Mouse (Mus musculus) frontal cortex, postnatal 36 days (tissue): ENCODE results near the gene Ssh1.
A peak's percentile ranks its signal among the peaks of the same experiment; 100 is the strongest.

Source experiments
- DNase-seq, 2 experiments: peaks; one replicate each; pipeline ENCODE4 v3.0.0; 2022; ENCODE audit warnings: low spot score in 2 of 2

Gene Ssh1

GRCm38 (mm10) chr5:113993031-113993486 is 635 bp downstream of the Ssh1 start:
- peak in 1 of 2 experiments; percentile 45 for DNase-seq

- no peak for DNase-seq
These were observed 1.3 kb downstream of the Ssh1 start for GRCm38 (mm10) chr5:113992339-113992831.

DNA sequence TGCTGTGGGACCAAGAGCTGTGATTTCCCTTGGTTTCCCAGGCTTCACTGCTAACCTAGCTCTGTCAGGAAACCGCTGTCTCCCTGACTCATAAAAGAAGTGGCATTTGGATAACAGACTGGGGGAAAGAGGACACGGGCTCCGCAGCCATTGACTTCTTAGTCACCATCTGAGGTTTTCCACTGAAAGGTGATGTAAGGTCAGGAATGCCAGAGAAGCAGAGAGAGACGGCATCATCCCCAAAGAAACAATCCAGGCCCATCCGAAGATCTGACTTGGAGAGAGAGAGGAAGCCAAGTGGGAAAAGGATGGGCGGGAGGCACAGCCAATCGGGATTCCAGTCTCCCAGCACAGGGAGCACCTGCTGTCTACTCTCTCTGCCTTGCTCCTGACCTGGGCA is 2.6 kb downstream of the Ssh1 start:
- no peak for DNase-seq

GRCm38 (mm10) chr5:113990593-113990992 is 3.1 kb downstream of the Ssh1 start:
- no peak for DNase-seq

DNA sequence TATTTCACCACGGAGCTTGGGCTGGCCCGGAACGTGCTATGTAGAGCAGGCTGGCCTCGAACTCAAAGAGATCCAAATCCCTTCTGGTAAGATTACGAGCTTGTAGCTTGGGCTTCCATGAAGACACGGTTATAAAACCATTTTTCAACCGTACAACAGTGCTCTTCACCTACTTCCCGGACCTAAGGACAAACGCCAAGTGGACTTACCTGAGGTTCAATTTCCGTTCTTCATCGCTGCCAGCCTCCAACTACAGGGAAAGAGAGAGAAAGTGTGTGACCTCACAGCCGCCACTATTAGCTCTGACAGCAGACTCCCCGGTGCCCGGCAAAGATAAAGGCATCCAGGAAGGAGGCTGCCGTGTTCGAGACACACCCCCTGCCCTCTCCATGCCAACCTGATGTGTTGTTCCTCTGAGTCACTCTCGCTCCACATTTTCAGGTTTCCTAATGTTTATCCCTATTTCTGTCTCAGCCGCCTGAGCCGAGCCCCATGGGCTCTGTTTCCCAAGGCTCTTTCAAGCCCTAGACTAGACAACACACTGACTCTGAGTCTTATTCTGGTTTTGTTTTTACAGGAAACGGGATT is 4.2 kb downstream of the Ssh1 start:
- DNase-seq, result no peak

- no peak for DNase-seq
These were observed 7.3 kb downstream of the Ssh1 start for GRCm38 (mm10) chr5:113986182-113986961.

- no peak for DNase-seq
These were observed 8.0 kb downstream of the Ssh1 start for GRCm38 (mm10) chr5:113985737-113986136.

DNA sequence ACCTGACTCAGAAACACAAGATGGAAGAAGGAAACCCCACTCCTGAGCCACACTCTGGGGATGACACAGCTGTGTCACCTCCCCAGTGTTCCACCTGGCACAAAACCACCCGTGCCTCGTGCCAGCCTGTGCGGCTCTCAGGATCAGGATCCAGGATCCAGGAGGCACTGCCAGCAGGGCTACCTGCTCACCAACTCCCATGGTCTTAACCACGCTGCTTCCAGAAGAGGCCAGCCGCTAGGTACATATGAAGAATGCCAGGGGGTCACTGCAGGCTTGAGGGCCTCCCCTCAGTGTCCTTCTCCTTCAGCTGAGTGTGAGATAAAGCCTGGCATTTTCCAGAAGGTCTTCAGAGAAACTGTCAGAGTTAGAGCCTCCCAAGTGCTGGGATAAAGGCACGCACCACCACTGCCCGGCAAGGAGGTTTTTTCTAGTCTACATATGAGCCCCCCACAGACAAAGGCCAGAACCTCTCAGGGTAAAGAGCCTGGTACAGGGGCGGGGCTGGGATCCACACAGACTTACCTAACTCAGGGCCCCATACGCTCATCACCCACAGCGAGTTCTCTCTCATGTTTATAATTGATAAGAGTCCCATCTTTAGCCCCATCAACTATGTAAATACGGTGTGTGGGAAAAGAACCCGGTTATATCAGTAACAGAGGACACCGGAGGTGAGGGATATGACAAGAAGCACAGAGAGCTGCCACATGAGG is 9.5 kb downstream of the Ssh1 start:
- no peak for DNase-seq

GRCm38 (mm10) chr5:113983541-113983940 is 10.2 kb downstream of the Ssh1 start:
- DNase-seq, result no peak

DNA sequence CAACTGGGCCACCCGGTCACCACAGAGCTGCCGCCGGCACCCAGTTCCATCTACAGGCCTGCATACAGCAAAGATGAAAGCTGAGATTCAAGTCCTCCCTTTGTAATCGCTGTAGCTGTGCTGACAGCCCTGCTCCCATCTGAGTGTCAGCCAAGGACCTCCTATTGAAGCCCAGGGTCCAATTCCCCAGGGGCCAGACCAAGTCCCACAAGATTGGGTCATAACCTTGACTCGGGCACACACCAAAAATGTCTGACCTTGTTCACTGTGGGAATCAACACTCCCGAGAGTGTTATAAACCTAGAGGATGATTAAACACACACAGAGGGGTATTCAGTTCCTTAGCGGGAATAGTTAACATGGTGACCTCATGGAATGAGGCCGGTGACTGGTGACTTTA is 11.9 kb downstream of the Ssh1 start:
- no peak for DNase-seq

GRCm38 (mm10) chr5:113981171-113981570 is 12.5 kb downstream of the Ssh1 start:
- no peak for DNase-seq

- DNase-seq, result no peak
These were observed 13.2 kb downstream of the Ssh1 start for GRCm38 (mm10) chr5:113980511-113980910.

GRCm38 (mm10) chr5:113977309-113977708 is 16.4 kb downstream of the Ssh1 start:
- no peak for DNase-seq

DNA sequence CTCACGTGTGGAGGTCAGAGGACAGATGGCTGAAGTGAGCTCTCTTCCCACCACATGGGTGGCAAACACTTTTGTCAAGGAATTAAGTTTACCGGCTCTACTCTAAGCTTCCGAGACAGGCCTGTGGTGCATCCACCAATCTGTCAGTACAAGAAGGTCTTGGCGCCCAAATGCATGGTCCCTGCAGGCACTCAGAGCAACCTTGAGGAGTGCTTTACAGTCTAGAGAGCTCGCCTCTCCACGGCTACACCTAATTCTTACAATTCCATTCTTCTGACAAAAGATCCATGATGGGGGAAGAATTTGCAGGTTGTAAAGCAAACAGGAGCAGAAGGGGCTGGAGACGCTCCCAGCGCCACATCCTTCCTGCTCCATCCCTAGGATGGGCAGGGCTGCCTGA is 17.1 kb downstream of the Ssh1 start:
- no peak for DNase-seq

GRCm38 (mm10) chr5:113975538-113976215 is 18.0 kb downstream of the Ssh1 start:
- DNase-seq, result no peak

DNA sequence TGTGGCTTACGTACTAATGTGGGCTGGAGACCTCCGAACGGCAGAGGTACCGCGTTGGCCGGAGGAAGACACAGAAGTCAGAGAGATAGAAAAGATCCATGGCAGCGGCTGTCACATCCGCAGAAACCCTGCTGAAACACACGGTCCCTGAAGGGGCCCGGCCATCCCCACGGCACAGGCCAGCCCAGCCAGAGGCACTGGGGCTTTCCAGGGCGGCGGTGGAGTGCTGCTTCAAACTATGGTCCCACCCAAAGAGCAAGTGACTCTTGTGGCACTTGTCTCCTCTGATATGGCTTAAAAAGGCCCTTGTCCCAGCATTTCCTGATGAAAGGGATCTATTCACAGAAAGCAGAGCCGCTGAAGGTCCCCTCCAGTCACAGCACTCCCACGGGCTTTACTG is 19.1 kb downstream of the Ssh1 start:
- DNase-seq, result no peak

- no peak for DNase-seq
These were observed 19.9 kb downstream of the Ssh1 start for GRCm38 (mm10) chr5:113973790-113974189.

- DNase-seq, result no peak
These were observed 20.8 kb downstream of the Ssh1 start for GRCm38 (mm10) chr5:113972589-113973515.

GRCm38 (mm10) chr5:113971434-113971960 is 22.2 kb downstream of the Ssh1 start:
- no peak for DNase-seq

DNA sequence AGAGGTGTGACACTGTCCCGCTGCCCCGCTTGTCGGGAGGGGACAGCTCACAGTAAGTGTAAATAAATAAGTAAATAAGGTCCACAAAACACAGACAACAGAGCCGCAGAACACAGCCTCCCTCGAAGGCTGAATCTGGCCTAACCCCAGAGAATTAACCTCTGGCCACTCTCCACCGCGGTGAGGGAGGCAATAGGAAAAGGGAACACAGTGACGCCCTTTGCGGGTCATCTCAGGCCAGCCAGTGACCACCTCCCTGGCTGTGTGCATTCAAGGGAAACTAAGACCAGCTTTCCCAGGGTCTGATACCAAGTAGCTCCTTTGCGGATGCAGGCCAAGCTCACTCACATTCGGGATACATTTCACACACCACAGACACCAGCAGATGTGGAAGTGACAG is 25.3 kb downstream of the Ssh1 start:
- no peak for DNase-seq
